Mouse (Mus musculus) testis, adult 2 months (tissue): ENCODE data around the gene Nr5a2.

Experiments used
- CTCF ChIP-seq: fragments of 200-500 bp; IDR thresholded peaks from 2 replicates; pipeline ENCODE4 v1.5.1; 2012; ENCODE audit warnings: low read depth, mild to moderate bottlenecking, inconsistent platforms, low read length, moderate library complexity; ENCODE audit not compliant: control insufficient read depth, insufficient read depth, insufficient replicate concordance
- POLR2A ChIP-seq: fragments of 200-500 bp; IDR thresholded peaks from 2 replicates; pipeline ENCODE4 v1.6.1; 2012; ENCODE audit warnings: low read depth, mild to moderate bottlenecking, inconsistent platforms, low read length, moderate library complexity; ENCODE audit not compliant: control insufficient read depth

DNA sequence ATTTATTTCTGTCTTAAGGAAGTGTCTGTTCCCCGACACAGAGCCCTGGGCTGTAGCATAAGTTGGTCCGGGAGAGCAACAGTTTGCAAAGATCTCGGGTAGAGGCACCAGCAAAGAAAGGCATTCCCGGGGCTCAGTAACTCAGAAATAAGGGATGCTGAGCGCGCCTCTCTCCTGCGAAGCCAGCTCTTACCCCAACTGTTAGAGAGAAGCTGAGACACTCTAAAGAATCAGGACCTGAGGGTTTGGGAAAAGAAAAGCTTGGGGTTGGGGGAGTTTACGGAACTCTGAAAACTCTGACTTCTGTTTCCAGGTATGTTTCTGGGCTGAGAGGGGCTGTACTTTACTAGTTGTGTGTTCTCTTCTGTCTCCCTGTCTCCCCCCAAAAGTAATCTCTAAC lies 13.8 kb downstream of the Nr5a2 start:
- TF ChIP-seq POLR2A = no peak
- no peak for TF ChIP-seq CTCF
